Mouse (Mus musculus): ENCODE measurements around the gene Apobec2. TPM values are rescaled to one million over a fixed set of nuclear protein-coding genes. Genes with fewer than 3 reads are reported as not detected.
A peak's percentile ranks its signal among the peaks of the same experiment; 100 is the strongest.

Gene Apobec2
- total and polyA plus RNA-seq, 2 experiments from 2014 or later = 0.78 to 1.2 TPM

- peak; percentile 23 for DNase-seq (ENCODE audit: low spot score)
- H3K4me3 ChIP-seq (ENCODE audit: low read length) = no peak overlapping the region
- 34% methylated on average over 7 of the region's 7 CpGs for WGBS
- H3K9ac ChIP-seq (replicated peaks; ENCODE audit: low read length) = no peak overlapping the region
- H3K36me3 ChIP-seq (ENCODE audit: insufficient read depth, low read length) = no peaks in the 10 kb centered on the region
- peak overlapping the region; percentile 61 for H3K27ac ChIP-seq
- peak; percentile 28; the same call in 1 of the 2 replicates for TF ChIP-seq CTCF (IDR thresholded peaks at IDR 0.05; ENCODE audit: low read depth)
- H3K27me3 ChIP-seq (ENCODE audit: insufficient read depth, low read length) = no peaks in the 10 kb centered on the region
- no peak overlapping the region for H3K4me2 ChIP-seq (ENCODE audit: low read depth, low read length)
- ATAC-seq = peak; percentile 67
- no peaks in the 10 kb centered on the region for H3K9me3 ChIP-seq (ENCODE audit: low read length)
- no peaks in the 10 kb centered on the region for H3K4me1 ChIP-seq (ENCODE audit: insufficient read depth, low read length)
Observed at GRCm38 (mm10) chr17:48437421-48437911, 4.7 kb upstream of the Apobec2 start.

- H3K4me3 ChIP-seq (ENCODE audit: low read length) = no peak overlapping the region
- ATAC-seq (no peak), DNase-seq (ENCODE audit: low spot score) (no peak)
- no peaks in the 10 kb centered on the region for H3K9me3 ChIP-seq (ENCODE audit: low read length)
- H3K27me3 ChIP-seq (ENCODE audit: insufficient read depth, low read length) = no peaks in the 10 kb centered on the region
- no peak for TF ChIP-seq CTCF (IDR thresholded peaks at IDR 0.05; ENCODE audit: low read depth)
- 0 out of 2 replicates have a peak, but pooled peaks cover 3% of the 10 kb centered on the region for H3K4me1 ChIP-seq (ENCODE audit: insufficient read depth, low read length)
- no peak overlapping the region for H3K9ac ChIP-seq (replicated peaks; ENCODE audit: low read length)
- 92% methylated on average over 1 of the region's 1 CpGs for WGBS
- H3K27ac ChIP-seq = no peak overlapping the region
- H3K4me2 ChIP-seq (ENCODE audit: low read depth, low read length) = no peak overlapping the region
- no peaks in the 10 kb centered on the region for H3K36me3 ChIP-seq (ENCODE audit: insufficient read depth, low read length)
Observed at GRCm38 (mm10) chr17:48436487-48436886, 3.8 kb upstream of the Apobec2 start.

GRCm38 (mm10) chr17:48434479-48434878, 1.7 kb upstream of the Apobec2 start:
- no peaks in the 10 kb centered on the region for H3K9me3 ChIP-seq (ENCODE audit: low read length)
- H3K4me2 ChIP-seq (ENCODE audit: low read depth, low read length) = no peak overlapping the region
- 70% methylated on average over 5 of the region's 5 CpGs for WGBS

GRCm38 (mm10) chr17:48433689-48434330, 1.1 kb upstream of the Apobec2 start:
- Histone ChIP-seq H3K36me3 (ENCODE audit: insufficient read depth, low read length) (no peaks in the 10 kb centered on the region), H3K27ac (no peak overlapping the region), H3K4me3 (ENCODE audit: low read length) (no peak overlapping the region), H3K27me3 (ENCODE audit: insufficient read depth, low read length) (no peaks in the 10 kb centered on the region), H3K9ac (replicated peaks; ENCODE audit: low read length) (no peak overlapping the region), H3K9me3 (ENCODE audit: low read length) (no peaks in the 10 kb centered on the region), H3K4me2 (ENCODE audit: low read depth, low read length) (no peak overlapping the region), H3K4me1 (ENCODE audit: insufficient read depth, low read length) (0 out of 2 replicates have a peak, but pooled peaks cover 3% of the 10 kb centered on the region)
- TF ChIP-seq CTCF (IDR thresholded peaks at IDR 0.05; ENCODE audit: low read depth) = peak; percentile 43
- 71% methylated on average over 6 of the region's 6 CpGs for WGBS
- DNase-seq (ENCODE audit: low spot score) (no peak), ATAC-seq (no peak)

More at GRCm38 (mm10) chr17:48434479-48434878, 1.7 kb upstream of the Apobec2 start:
- DNase-seq (ENCODE audit: low spot score) (no peak), ATAC-seq (no peak)
- H3K4me3 ChIP-seq (ENCODE audit: low read length) = no peak overlapping the region
- no peak overlapping the region for H3K9ac ChIP-seq (replicated peaks; ENCODE audit: low read length)
- H3K27me3 ChIP-seq (ENCODE audit: insufficient read depth, low read length) = no peaks in the 10 kb centered on the region
- TF ChIP-seq CTCF (IDR thresholded peaks at IDR 0.05; ENCODE audit: low read depth) = no peak
- H3K4me1 ChIP-seq (ENCODE audit: insufficient read depth, low read length) = 0 out of 2 replicates have a peak, but pooled peaks cover 3% of the 10 kb centered on the region
- no peak overlapping the region for H3K27ac ChIP-seq
- H3K36me3 ChIP-seq (ENCODE audit: insufficient read depth, low read length) = no peaks in the 10 kb centered on the region

- Histone ChIP-seq H3K27me3 (ENCODE audit: insufficient read depth, low read length) (no peaks in the 10 kb centered on the region), H3K36me3 (ENCODE audit: insufficient read depth, low read length) (no peaks in the 10 kb centered on the region), H3K4me1 (ENCODE audit: insufficient read depth, low read length) (0 out of 2 replicates have a peak, but pooled peaks cover 3% of the 10 kb centered on the region), H3K9ac (replicated peaks; ENCODE audit: low read length) (no peak overlapping the region), H3K4me3 (ENCODE audit: low read length) (no peak overlapping the region), H3K9me3 (ENCODE audit: low read length) (no peaks in the 10 kb centered on the region), H3K27ac (no peak overlapping the region), H3K4me2 (ENCODE audit: low read depth, low read length) (no peak overlapping the region)
- ATAC-seq = no peak
- WGBS = 65% methylated on average over 20 of the region's 20 CpGs
- no peak for TF ChIP-seq CTCF (IDR thresholded peaks at IDR 0.05; ENCODE audit: low read depth)
- no peak for DNase-seq (ENCODE audit: low spot score)
Observed at GRCm38 (mm10) chr17:48433006-48433655, 401 bp upstream of the Apobec2 start.

- ATAC-seq (no peak), DNase-seq (ENCODE audit: low spot score) (no peak)
- no peak for TF ChIP-seq CTCF (IDR thresholded peaks at IDR 0.05; ENCODE audit: low read depth)
- 75% methylated on average over 5 of the region's 5 CpGs for WGBS
- H3K9me3 ChIP-seq (ENCODE audit: low read length) = no peaks in the 10 kb centered on the region
- H3K4me2 ChIP-seq (ENCODE audit: low read depth, low read length) = no peak overlapping the region
- H3K9ac ChIP-seq (replicated peaks; ENCODE audit: low read length) = no peak overlapping the region
- H3K27me3 ChIP-seq (ENCODE audit: insufficient read depth, low read length) = no peaks in the 10 kb centered on the region
- H3K4me1 ChIP-seq (ENCODE audit: insufficient read depth, low read length) = peaks cover 7% of the 10 kb centered on the region; the same call in 1 of the 2 replicates
- H3K27ac ChIP-seq = no peak overlapping the region
- H3K4me3 ChIP-seq (ENCODE audit: low read length) = no peak overlapping the region
- no peaks in the 10 kb centered on the region for H3K36me3 ChIP-seq (ENCODE audit: insufficient read depth, low read length)
Observed at GRCm38 (mm10) chr17:48431054-48431453, 1.7 kb downstream of the Apobec2 start.

Measured in hindbrain, postnatal 0 days (tissue).